10 mouse cellular contexts compared by ENCODE assay signal in genomic region chr4:105122429-105122828, GRCm38 (mm10). TPM values are rescaled to one million over a fixed set of nuclear protein-coding genes. Genes with fewer than 3 reads are reported as not detected.
DNase-seq lines count a peak whose midpoint lies in the region; ATAC-seq and TF ChIP-seq lines count a peak whose summit lies in the region.
"Had no signal": no experiment of that assay in that cellular context is flagged by ENCODE, and none has a peak within 500 bp of the region (broad histone marks: within the 10 kb centered on the region; RNA-seq: fewer than 3 reads in every experiment).

No protein-coding gene starts in this region.

- no peaks in the 10 kb centered on the region for H3K27me3 ChIP-seq in forebrain, embryonic 14.5 days (replicated peaks; ENCODE audit: control insufficient read depth, insufficient read depth, low read length)
- H3K27me3 ChIP-seq in forebrain, embryonic 12.5 days = no peaks in the 10 kb centered on the region
- H3K27me3 ChIP-seq in E14TG2a.4 (ENCODE audit: insufficient read depth, low read length) = peaks cover 3% of the 10 kb centered on the region; the same call in 1 of the 2 replicates
- H3K27me3 ChIP-seq: neural tube, embryonic 12.5 days had no signal

- ATAC-seq in forebrain, embryonic 14.5 days = 0 out of 2 replicates have a peak, but pooled peaks have one; percentile 40
- no peak for ATAC-seq in forebrain, embryonic 12.5 days (ENCODE audit: low FRiP score)

- no peaks in the 10 kb centered on the region for H3K9me3 ChIP-seq in forebrain, embryonic 14.5 days (replicated peaks; ENCODE audit: control insufficient read depth, low read length)
- H3K9me3 ChIP-seq in forebrain, embryonic 12.5 days = no peaks in the 10 kb centered on the region
- no peaks in the 10 kb centered on the region for H3K9me3 ChIP-seq in E14TG2a.4 (ENCODE audit: low read length)
- H3K9me3 ChIP-seq: neural tube, embryonic 12.5 days had no signal

- H3K36me3 ChIP-seq in forebrain, embryonic 14.5 days (ENCODE audit: control insufficient read depth, insufficient read depth, low read length) = no peaks in the 10 kb centered on the region
- no peaks in the 10 kb centered on the region for H3K36me3 ChIP-seq in forebrain, embryonic 12.5 days (replicated peaks)
- no peaks in the 10 kb centered on the region for H3K36me3 ChIP-seq in E14TG2a.4 (ENCODE audit: insufficient read depth, low read length)
- H3K36me3 ChIP-seq: G1E; neural tube, embryonic 12.5 days had no signal

- no peak overlapping the region for H3K4me3 ChIP-seq in forebrain, embryonic 14.5 days (ENCODE audit: low read depth, low read length)
- no peak overlapping the region for H3K4me3 ChIP-seq in forebrain, embryonic 12.5 days (replicated peaks)
- no peak overlapping the region for H3K4me3 ChIP-seq in E14TG2a.4 (replicated peaks; ENCODE audit: low read length)
- no peak overlapping the region for H3K4me3 ChIP-seq in layer of hippocampus, adult 2 months
- H3K4me3 ChIP-seq: neural tube, embryonic 12.5 days had no signal

- H3K4me1 ChIP-seq in forebrain, embryonic 14.5 days (ENCODE audit: control insufficient read depth, insufficient read depth, low read length) = no peaks in the 10 kb centered on the region
- no peaks in the 10 kb centered on the region for H3K4me1 ChIP-seq in forebrain, embryonic 12.5 days
- no peaks in the 10 kb centered on the region for H3K4me1 ChIP-seq in E14TG2a.4 (replicated peaks; ENCODE audit: low read depth, low read length)
- H3K4me1 ChIP-seq: neural tube, embryonic 12.5 days had no signal

- DNase-seq in forebrain, embryonic 14.5 days (ENCODE audit: low spot score) = peak; percentile 62
- DNase-seq in cerebellum, adult 18-20 months = peak; percentile 77 to 85
- DNase-seq in gastrocnemius, postnatal 36 days = peak; percentile 58 to 63
- DNase-seq in layer of hippocampus, adult 2 months (ENCODE audit: low spot score in 2 of 2) = peak in 1 of 2 experiments; percentile 68
- DNase-seq in mesoderm, embryonic 11.5 days (ENCODE audit: low read depth, low spot score) = peak; percentile 66
- DNase-seq in thymus, postnatal 36 days = peak; percentile 26 to 43

- TF ChIP-seq CTCF in E14TG2a.4 (conservative IDR thresholded peaks at IDR 0.05; ENCODE audit: low read length) = peak; percentile 54
- TF ChIP-seq CTCF in layer of hippocampus, adult 2 months (conservative IDR thresholded peaks at IDR 0.05) = peak; percentile 76

- intact Hi-C loops in gastrocnemius, postnatal 36 days (cut with DNase I) = loop anchor here (5.0 to 10.0 kb wide), 2 partner anchors 48 to 85 kb away; no protein-coding TSS in a partner anchor

- 38% methylated on average over 8 of the region's 8 CpGs for WGBS in forebrain, embryonic 14.5 days
- whole genome bisulfite sequencing in forebrain, embryonic 12.5 days = 44% methylated on average over 8 of the region's 8 CpGs

- no peak overlapping the region for H3K27ac ChIP-seq in forebrain, embryonic 14.5 days (ENCODE audit: low read depth, low read length)
- no peak overlapping the region for H3K27ac ChIP-seq in forebrain, embryonic 12.5 days
- no peak overlapping the region for H3K27ac ChIP-seq in layer of hippocampus, adult 2 months
- H3K27ac ChIP-seq: neural tube, embryonic 12.5 days had no signal

- H3K9ac ChIP-seq in forebrain, embryonic 14.5 days (ENCODE audit: low read length) = no peak overlapping the region
- no peak overlapping the region for H3K9ac ChIP-seq in forebrain, embryonic 12.5 days
- H3K9ac ChIP-seq: neural tube, embryonic 12.5 days had no signal

- no peak overlapping the region for H3K4me2 ChIP-seq in forebrain, embryonic 14.5 days (ENCODE audit: low read length)
- no peak overlapping the region for H3K4me2 ChIP-seq in forebrain, embryonic 12.5 days
- H3K4me2 ChIP-seq: neural tube, embryonic 12.5 days had no signal

RNA-seq across cellular contexts. Expression of gene Prkaa2, which starts 12.7 kb away (rescaled TPM):
- 9.8 and 12.8 TPM in 2 replicates for polyA plus RNA-seq in forebrain, embryonic 14.5 days (2014; fragmentation: Nextera tagmentation; extraction: Ambion mirVana)
- 5.5 and 6.3 TPM in 2 replicates for polyA plus RNA-seq in forebrain, embryonic 12.5 days (2016; fragmentation: Nextera tagmentation; extraction: Ambion mirVana)
- total RNA-seq in gastrocnemius, postnatal 36 days (2021) = 100 to 1,000 TPM; 127 to 129 TPM
- 10 to 100 TPM; 16.6 to 18.0 TPM for total RNA-seq in layer of hippocampus, adult 2 months (2021)
- polyA plus RNA-seq: G1E had no signal

RNA-seq across cellular contexts. Expression of gene Plpp3, which starts 34.7 kb away (rescaled TPM):
- 48.6 and 50.8 TPM in 2 replicates for polyA plus RNA-seq in forebrain, embryonic 14.5 days (2014; fragmentation: Nextera tagmentation; extraction: Ambion mirVana)
- polyA plus RNA-seq in forebrain, embryonic 12.5 days (2016; fragmentation: Nextera tagmentation; extraction: Ambion mirVana) = 84.9 and 90.4 TPM in 2 replicates
- 10 to 100 TPM; 43.9 to 45.4 TPM for total RNA-seq in gastrocnemius, postnatal 36 days (2021)
- total RNA-seq in layer of hippocampus, adult 2 months (2021) = 100 to 1,000 TPM; 197 to 198 TPM
- total RNA-seq: G1E had no signal
- polyA plus RNA-seq: G1E had no signal

Comparison
In these comparisons a context has a peak if more than half of its experiments do, and no peak if none do; other contexts are left out.
1. RNA of gene Prkaa2, which starts 12.7 kb away (total RNA-seq): 127 to 129 TPM in gastrocnemius, postnatal 36 days; 16.6 to 18.0 TPM in layer of hippocampus, adult 2 months; every median in the first group is over 4 times any median in the second.
2. RNA of gene Plpp3, which starts 34.7 kb away (total RNA-seq): 197 to 198 TPM in layer of hippocampus, adult 2 months; 43.9 to 45.4 TPM in gastrocnemius, postnatal 36 days; every median in the first group is over 4 times any median in the second.